Mouse (Mus musculus) limb, embryonic 13.5 days (tissue): ENCODE results near the gene 1700025G04Rik. TPM values are rescaled to one million over a fixed set of nuclear protein-coding genes. Genes with fewer than 3 reads are reported as not detected.
"Not testable (repeated sequence)": the region's sequence is repeated elsewhere in the genome, so short reads cannot be mapped to it uniquely, and the experiment has no call there.

Experiments
- ATAC-seq: fragments of 200-750 bp; cut with Nextera tagmentation; 2 replicates; pipeline ENCODE4 v1.8.0; 2017; ENCODE audit warnings: low read depth, moderate number of reproducible peaks, moderate TSS enrichment; ENCODE audit not compliant: low FRiP score
- H3K27ac ChIP-seq: fragments of 300-500 bp; sonication (generic); 2 replicates; pipeline ENCODE4 v1.5.1; 2015; ENCODE audit warnings: inconsistent platforms, mild to moderate bottlenecking, moderate library complexity
- H3K27me3 ChIP-seq: fragments of 300-500 bp; sonication (generic); 2 replicates; pipeline ENCODE4 v1.6.1; 2015; ENCODE audit warnings: mild to moderate bottlenecking, inconsistent platforms
- H3K36me3 ChIP-seq: fragments of 300-500 bp; sonication (generic); 2 replicates; pipeline ENCODE4 v1.6.1; 2015; ENCODE audit warnings: inconsistent platforms, mild to moderate bottlenecking, moderate library complexity
- H3K4me1 ChIP-seq: fragments of 300-500 bp; sonication (generic); 2 replicates; pipeline ENCODE4 v1.6.1; 2015; ENCODE audit warnings: inconsistent platforms
- H3K4me2 ChIP-seq: fragments of 300-500 bp; sonication (generic); replicated peaks from 2 replicates; pipeline ENCODE4 v1.6.1; 2015; ENCODE audit warnings: inconsistent platforms, mild to moderate bottlenecking, moderate library complexity
- H3K4me3 ChIP-seq: fragments of 300-500 bp; sonication (generic); 2 replicates; pipeline ENCODE4 v1.5.1; 2015; ENCODE audit warnings: moderate library complexity, mild to moderate bottlenecking, inconsistent platforms
- H3K9ac ChIP-seq: fragments of 300-500 bp; sonication (generic); 2 replicates; pipeline ENCODE4 v1.6.1; 2015; ENCODE audit warnings: mild to moderate bottlenecking, inconsistent platforms
- H3K9me3 ChIP-seq: fragments of 300-500 bp; sonication (generic); 2 replicates; pipeline ENCODE4 v1.6.1; 2016; ENCODE audit warnings: inconsistent platforms
- WGBS: fragments of 180-500 bp; shearing (Covaris S2); methylation state at CpG from one replicate; pipeline ENCODE4 v1.1.7; 2015; 5-methylcytosine and 5-hydroxymethylcytosine counted together
- polyA plus RNA-seq: library from polyadenylated mRNA; unstranded; fragments of >200 nt; fragmentation: Nextera tagmentation; extraction: Ambion mirVana; gene quantifications from 2 replicates; pipeline ENCODE4 v1.2.1, GENCODE M21; 2015

The 1700025G04Rik gene
- polyA plus RNA-seq, 1 experiment from 2014 or later: 28.3 TPM

- Histone ChIP-seq H3K9ac (no peak overlapping the region), H3K27ac (no peak overlapping the region), H3K4me2 (no peak overlapping the region), H3K4me3 (no peak overlapping the region), H3K9me3 (no peaks in the 10 kb centered on the region; the same call in 1 of the 2 replicates), H3K4me1 (peaks cover 14% of the 10 kb centered on the region), H3K36me3 (no peaks in the 10 kb centered on the region), H3K27me3 (no peaks in the 10 kb centered on the region; the same call in 1 of the 2 replicates)
- 67% methylated on average over 3 of the region's 3 CpGs for WGBS
- no peak for ATAC-seq
Measured at GRCm38 (mm10) chr1:151851976-151852375, 237.9 kb downstream of the 1700025G04Rik start.

- no peak for ATAC-seq
- Histone ChIP-seq H3K4me3 (no peak overlapping the region), H3K36me3 (no peaks in the 10 kb centered on the region), H3K4me2 (no peak overlapping the region), H3K4me1 (peaks cover 18% of the 10 kb centered on the region), H3K9me3 (no peaks in the 10 kb centered on the region; the same call in 1 of the 2 replicates), H3K27me3 (peaks cover 2% of the 10 kb centered on the region; the same call in 1 of the 2 replicates), H3K9ac (no peak overlapping the region), H3K27ac (no peak overlapping the region)
- WGBS: 84% methylated on average over 20 of the region's 20 CpGs
Measured at GRCm38 (mm10) chr1:151851051-151851848, 238.7 kb downstream of the 1700025G04Rik start.

GRCm38 (mm10) chr1:151849993-151850608 lies 239.8 kb downstream of the 1700025G04Rik start:
- no peak overlapping the region for H3K27ac ChIP-seq
- no peaks in the 10 kb centered on the region; the same call in 1 of the 2 replicates for H3K9me3 ChIP-seq
- 60% methylated on average over 16 of the region's 16 CpGs for WGBS
- ATAC-seq: no peak
- peaks cover 6% of the 10 kb centered on the region; the same call in 1 of the 2 replicates for H3K27me3 ChIP-seq
- no peak overlapping the region for H3K9ac ChIP-seq
- no peak overlapping the region for H3K4me2 ChIP-seq
- no peak overlapping the region for H3K4me3 ChIP-seq
- H3K4me1 ChIP-seq: peaks cover 23% of the 10 kb centered on the region
- H3K36me3 ChIP-seq: no peaks in the 10 kb centered on the region

GRCm38 (mm10) chr1:151848286-151848685 lies 241.6 kb downstream of the 1700025G04Rik start:
- Histone ChIP-seq H3K27ac (no peak overlapping the region), H3K9ac (no peak overlapping the region), H3K9me3 (no peaks in the 10 kb centered on the region; the same call in 1 of the 2 replicates), H3K4me3 (no peak overlapping the region), H3K27me3 (peaks cover 6% of the 10 kb centered on the region; the same call in 1 of the 2 replicates), H3K4me2 (no peak overlapping the region), H3K36me3 (no peaks in the 10 kb centered on the region), H3K4me1 (peaks cover 23% of the 10 kb centered on the region)
- WGBS: 89% methylated on average over 2 of the region's 2 CpGs
- ATAC-seq: no peak

DNA sequence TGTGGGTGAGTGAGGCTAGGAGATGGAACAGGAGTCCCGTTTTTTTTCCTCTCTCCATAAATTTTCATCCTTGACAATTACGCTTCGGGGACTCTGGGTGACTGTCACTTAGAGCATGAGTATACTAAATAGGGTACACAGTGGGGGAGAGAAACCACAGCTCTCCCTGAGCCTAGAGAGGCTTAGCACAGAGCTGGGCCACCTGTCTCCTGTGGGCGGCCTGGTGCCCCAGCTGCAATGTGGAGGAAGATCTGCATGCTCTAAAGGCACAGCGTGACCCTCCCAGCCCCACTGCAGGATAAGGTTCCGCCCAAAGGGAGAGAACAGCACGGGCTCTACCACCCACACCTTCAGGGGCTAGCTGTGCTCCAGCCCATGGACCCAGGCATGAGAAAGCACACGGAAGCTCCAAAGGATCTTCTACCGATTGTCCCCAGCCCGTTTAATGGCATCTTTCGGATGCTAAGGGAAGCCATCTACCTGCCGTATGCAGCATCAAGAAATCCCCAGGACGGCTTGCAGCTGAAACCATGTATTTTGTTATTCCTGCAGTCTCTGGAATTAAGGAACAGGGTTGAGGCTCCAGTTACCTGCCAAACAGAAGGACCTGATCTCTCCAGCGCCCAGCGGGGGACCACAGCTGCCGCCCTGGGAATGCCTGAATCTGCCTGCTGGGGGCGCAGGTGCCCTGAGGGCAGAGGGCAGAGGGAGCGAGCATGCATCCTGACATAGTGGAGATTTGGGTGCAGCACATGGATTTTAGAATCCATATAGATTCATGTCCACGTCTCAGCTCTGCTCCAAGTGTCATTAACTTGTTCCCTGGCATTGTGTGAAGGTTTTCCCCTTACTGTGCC lies 243.8 kb downstream of the 1700025G04Rik start:
- WGBS: 59% methylated on average over 19 of the region's 19 CpGs
- peaks cover 24% of the 10 kb centered on the region for H3K4me1 ChIP-seq
- no peak overlapping the region for H3K4me3 ChIP-seq
- H3K27ac ChIP-seq: no peak overlapping the region
- H3K36me3 ChIP-seq: no peaks in the 10 kb centered on the region
- no peaks in the 10 kb centered on the region; the same call in 1 of the 2 replicates for H3K9me3 ChIP-seq
- no peak overlapping the region for H3K9ac ChIP-seq
- H3K4me2 ChIP-seq: no peak overlapping the region
- 0 out of 2 replicates have a peak, but pooled peaks have one; percentile 36 for ATAC-seq
- H3K27me3 ChIP-seq: peaks cover 6% of the 10 kb centered on the region; the same call in 1 of the 2 replicates

GRCm38 (mm10) chr1:151845252-151845832 lies 244.6 kb downstream of the 1700025G04Rik start:
- H3K9me3 ChIP-seq: no peaks in the 10 kb centered on the region; the same call in 1 of the 2 replicates
- no peak for ATAC-seq
- no peak overlapping the region for H3K27ac ChIP-seq
- WGBS: 70% methylated on average over 17 of the region's 17 CpGs
- H3K4me2 ChIP-seq: no peak overlapping the region
- peaks cover 19% of the 10 kb centered on the region for H3K4me1 ChIP-seq
- H3K9ac ChIP-seq: no peak overlapping the region
- peaks cover 6% of the 10 kb centered on the region; the same call in 1 of the 2 replicates for H3K27me3 ChIP-seq
- no peaks in the 10 kb centered on the region for H3K36me3 ChIP-seq
- no peak overlapping the region for H3K4me3 ChIP-seq

- not testable (repeated sequence) for H3K27me3 ChIP-seq, H3K4me1 ChIP-seq, H3K4me3 ChIP-seq, H3K9me3 ChIP-seq, ATAC-seq, H3K36me3 ChIP-seq, H3K27ac ChIP-seq, H3K4me2 ChIP-seq, H3K9ac ChIP-seq
- WGBS: 81% methylated on average over 1 of the region's 1 CpGs
Measured at GRCm38 (mm10) chr1:151840345-151840744, 249.6 kb downstream of the 1700025G04Rik start.

DNA sequence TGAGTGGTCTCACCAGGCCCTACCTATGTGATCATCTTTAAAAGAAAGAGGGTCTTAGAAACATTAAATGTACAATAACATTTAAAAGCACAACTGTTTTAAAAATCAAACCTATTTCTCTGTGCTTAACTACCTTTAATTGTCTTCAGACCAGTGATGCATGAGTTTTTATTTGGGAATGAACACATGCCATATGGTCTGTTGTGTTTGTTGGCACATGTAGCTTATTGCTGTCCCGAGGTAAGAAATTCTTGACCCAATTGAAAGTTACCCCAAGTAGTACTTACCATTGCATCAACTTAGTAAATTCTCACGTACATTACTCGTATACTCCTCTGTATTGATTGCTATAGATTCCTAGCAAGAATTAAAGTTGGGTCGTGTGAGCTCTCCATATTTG lies 254.7 kb downstream of the 1700025G04Rik start:
- no peak overlapping the region for H3K4me3 ChIP-seq
- WGBS: 88% methylated on average over 4 of the region's 4 CpGs

DNA sequence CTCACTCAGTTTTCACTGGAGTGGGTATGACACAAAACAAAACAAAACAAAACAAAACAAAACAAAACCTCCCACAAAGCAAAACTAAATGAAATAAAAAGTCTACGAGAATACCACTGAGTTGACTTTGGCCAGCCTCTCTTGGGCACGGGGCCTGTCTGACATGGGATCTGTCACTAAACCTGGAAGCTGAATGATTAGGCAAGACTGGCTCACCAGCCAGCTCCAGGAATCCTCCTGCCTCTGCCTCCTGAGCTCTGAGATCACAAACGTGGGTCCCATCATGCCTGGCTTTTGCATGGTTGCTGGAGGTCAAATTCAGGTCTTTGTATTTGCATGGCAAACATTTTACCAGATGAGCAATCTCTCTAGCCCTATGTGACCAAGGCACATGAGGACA lies 258.1 kb downstream of the 1700025G04Rik start:
- no peak for ATAC-seq
- 82% methylated on average over 3 of the region's 3 CpGs for WGBS
- H3K4me3 ChIP-seq: no peak overlapping the region
- no peak overlapping the region for H3K9ac ChIP-seq
- H3K4me2 ChIP-seq: no peak overlapping the region
- no peaks in the 10 kb centered on the region for H3K4me1 ChIP-seq
- H3K27me3 ChIP-seq: no peaks in the 10 kb centered on the region
- H3K36me3 ChIP-seq: 0 out of 2 replicates have a peak, but pooled peaks cover 4% of the 10 kb centered on the region
- H3K9me3 ChIP-seq: peaks cover 14% of the 10 kb centered on the region
- no peak overlapping the region for H3K27ac ChIP-seq

More for the DNA sequence above, 254.7 kb downstream of the 1700025G04Rik start:
- Histone ChIP-seq H3K27me3 (no peaks in the 10 kb centered on the region), H3K9me3 (peaks cover 14% of the 10 kb centered on the region), H3K9ac (no peak overlapping the region), H3K4me2 (no peak overlapping the region), H3K27ac (no peak overlapping the region), H3K4me1 (no peaks in the 10 kb centered on the region), H3K36me3 (0 out of 2 replicates have a peak, but pooled peaks cover 4% of the 10 kb centered on the region)
- ATAC-seq: no peak

DNA sequence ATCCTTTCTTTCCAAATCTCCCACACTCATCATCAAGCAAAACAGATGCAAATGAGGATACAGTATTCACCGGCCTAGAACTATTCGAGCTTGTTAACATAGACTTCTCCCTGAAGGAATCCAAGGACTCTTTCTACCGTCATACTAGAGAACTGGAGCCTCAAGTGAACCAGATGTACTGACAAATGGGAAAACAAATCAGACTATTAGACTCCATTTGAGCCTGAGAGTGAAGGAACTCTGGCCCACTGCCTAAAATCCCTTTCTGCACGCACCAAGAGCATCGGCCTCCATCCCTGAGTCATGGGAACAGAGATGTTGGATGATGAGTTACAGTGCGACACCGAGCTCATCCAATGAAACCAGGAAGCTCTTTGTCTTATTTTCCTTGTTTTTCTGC lies 264.9 kb downstream of the 1700025G04Rik start:
- Histone ChIP-seq H3K4me2 (no peak overlapping the region), H3K27me3 (no peaks in the 10 kb centered on the region), H3K4me1 (no peaks in the 10 kb centered on the region), H3K27ac (no peak overlapping the region), H3K9ac (no peak overlapping the region), H3K36me3 (peaks cover 6% of the 10 kb centered on the region; the same call in 1 of the 2 replicates), H3K9me3 (no peaks in the 10 kb centered on the region), H3K4me3 (no peak overlapping the region)
- WGBS: 84% methylated on average over 7 of the region's 7 CpGs
- no peak for ATAC-seq

DNA sequence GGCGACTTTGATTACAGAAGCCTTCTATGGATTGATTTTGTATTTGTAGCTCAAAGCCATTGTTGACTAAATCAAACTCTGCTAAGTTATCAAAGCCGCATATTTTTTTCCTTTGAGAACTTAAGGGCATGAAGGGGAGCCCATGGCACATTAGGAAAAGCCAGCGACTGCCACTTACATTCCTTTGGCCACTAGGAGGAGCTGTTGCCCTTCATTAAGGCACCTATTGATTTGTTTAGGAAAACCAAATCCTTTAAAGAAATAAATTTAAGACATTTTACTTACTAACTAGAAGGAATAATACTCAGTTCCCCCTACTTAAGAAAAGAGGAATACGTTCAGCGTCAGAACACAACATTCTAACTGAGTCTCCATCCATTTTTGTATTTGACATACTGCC lies 269.5 kb downstream of the 1700025G04Rik start:
- Histone ChIP-seq H3K4me1 (no peaks in the 10 kb centered on the region), H3K9ac (no peak overlapping the region), H3K27ac (no peak overlapping the region), H3K36me3 (peaks cover 40% of the 10 kb centered on the region), H3K27me3 (no peaks in the 10 kb centered on the region), H3K9me3 (no peaks in the 10 kb centered on the region), H3K4me3 (no peak overlapping the region), H3K4me2 (no peak overlapping the region)
- no peak for ATAC-seq
- WGBS: 26% methylated on average over 5 of the region's 5 CpGs
